ENCODE assay signal across 13 mouse cellular contexts in genomic region chr2:62285847-62286246, GRCm38 (mm10).
DNase-seq lines count a peak whose midpoint lies in the region; ATAC-seq and TF ChIP-seq lines count a peak whose summit lies in the region.
"Had no signal": no experiment of that assay in that cellular context is flagged by ENCODE, and none has a peak within 500 bp of the region (broad histone marks: within the 10 kb centered on the region; RNA-seq: fewer than 3 reads in every experiment).

No protein-coding gene starts in this region.

- H3K4me3 ChIP-seq in heart, postnatal 0 days (ENCODE audit: low read depth, low read length), result no peak overlapping the region
- H3K4me3 ChIP-seq in midbrain, embryonic 14.5 days (replicated peaks; ENCODE audit: low read depth, low read length), result no peak overlapping the region
- H3K4me3 ChIP-seq in midbrain, embryonic 11.5 days (ENCODE audit: low read depth, low read length), result no peak overlapping the region
- H3K4me3 ChIP-seq: embryonic facial prominence, embryonic 12.5 days; forebrain, embryonic 10.5 days; heart, embryonic 10.5 days; limb, embryonic 12.5 days had no signal

- no peaks in the 10 kb centered on the region for H3K36me3 ChIP-seq in heart, postnatal 0 days (replicated peaks; ENCODE audit: control insufficient read depth, insufficient read depth, low read length)
- no peaks in the 10 kb centered on the region for H3K36me3 ChIP-seq in midbrain, embryonic 14.5 days (ENCODE audit: control insufficient read depth, insufficient read depth, low read length)
- no peaks in the 10 kb centered on the region for H3K36me3 ChIP-seq in midbrain, embryonic 11.5 days (ENCODE audit: control insufficient read depth, insufficient read depth, low read length)
- H3K36me3 ChIP-seq in splenic B cell, adult 2 months (ENCODE audit: control insufficient read depth, insufficient read depth, low read length, poor library complexity, severe bottlenecking), result no peaks in the 10 kb centered on the region
- H3K36me3 ChIP-seq: embryonic facial prominence, embryonic 12.5 days; forebrain, embryonic 10.5 days; heart, embryonic 10.5 days; limb, embryonic 12.5 days had no signal

- ATAC-seq in heart, postnatal 0 days (ENCODE audit: insufficient read depth, low read depth), result no peak
- ATAC-seq in midbrain, embryonic 14.5 days (ENCODE audit: low FRiP score, low TSS enrichment), result no peak
- no peak for ATAC-seq in midbrain, embryonic 11.5 days (ENCODE audit: low FRiP score)

- no peaks in the 10 kb centered on the region for H3K27me3 ChIP-seq in heart, postnatal 0 days (ENCODE audit: control insufficient read depth, insufficient read depth, low read length)
- no peaks in the 10 kb centered on the region for H3K27me3 ChIP-seq in midbrain, embryonic 14.5 days (ENCODE audit: control insufficient read depth, insufficient read depth, low read length)
- H3K27me3 ChIP-seq in midbrain, embryonic 11.5 days (ENCODE audit: control insufficient read depth, insufficient read depth, low read length), result no peaks in the 10 kb centered on the region
- no peaks in the 10 kb centered on the region for H3K27me3 ChIP-seq in splenic B cell, adult 2 months (ENCODE audit: control insufficient read depth, insufficient read depth, low read length, poor library complexity, severe bottlenecking)
- H3K27me3 ChIP-seq: embryonic facial prominence, embryonic 12.5 days; limb, embryonic 12.5 days had no signal

- peak; percentile 12 for DNase-seq in heart, postnatal 0 days (ENCODE audit: low spot score)
- no peak for DNase-seq in heart, adult 18-20 months
- DNase-seq in midbrain, embryonic 14.5 days, result peak; percentile 62
- DNase-seq in midbrain, embryonic 11.5 days (ENCODE audit: low spot score, missing footprints), result no peak
- peak; percentile 49 for DNase-seq in NIH3T3 (ENCODE audit: low read depth)
- DNase-seq in splenic B cell, adult 2 months (ENCODE audit: low read depth, low spot score), result peak; percentile 6
- no peak for DNase-seq in right cerebral cortex, adult 2 months (ENCODE audit: low spot score in 2 of 2)
- DNase-seq: cerebellum, adult 11-12 months; lung, adult 18-20 months had no signal

- WGBS in heart, postnatal 0 days, result 0% methylated on average over 2 of the region's 2 CpGs
- WGBS in midbrain, embryonic 14.5 days, result 3% methylated on average over 2 of the region's 2 CpGs
- 1% methylated on average over 2 of the region's 2 CpGs for WGBS in midbrain, embryonic 11.5 days

- no peak overlapping the region for H3K9ac ChIP-seq in heart, postnatal 0 days (replicated peaks; ENCODE audit: low read depth, low read length)
- H3K9ac ChIP-seq in midbrain, embryonic 14.5 days (replicated peaks; ENCODE audit: low read length), result no peak overlapping the region
- H3K9ac ChIP-seq in midbrain, embryonic 11.5 days (ENCODE audit: low read length), result no peak overlapping the region
- H3K9ac ChIP-seq: embryonic facial prominence, embryonic 12.5 days; limb, embryonic 12.5 days had no signal

- TF ChIP-seq CTCF in heart, postnatal 0 days (IDR thresholded peaks at IDR 0.05; ENCODE audit: low read depth), result peak; percentile 34

- no peak overlapping the region for H3K27ac ChIP-seq in heart, postnatal 0 days (ENCODE audit: low read depth)
- H3K27ac ChIP-seq in midbrain, embryonic 14.5 days (replicated peaks; ENCODE audit: low read depth, low read length), result no peak overlapping the region
- no peak overlapping the region for H3K27ac ChIP-seq in midbrain, embryonic 11.5 days (ENCODE audit: low read depth, low read length)
- H3K27ac ChIP-seq: embryonic facial prominence, embryonic 12.5 days; forebrain, embryonic 10.5 days; heart, embryonic 10.5 days; limb, embryonic 12.5 days had no signal

- no peak for TF ChIP-seq EP300 in heart, postnatal 0 days (IDR thresholded peaks at IDR 0.05; ENCODE audit: low read depth)

- no peaks in the 10 kb centered on the region for H3K9me3 ChIP-seq in heart, postnatal 0 days (replicated peaks; ENCODE audit: control insufficient read depth, low read length)
- no peaks in the 10 kb centered on the region for H3K9me3 ChIP-seq in midbrain, embryonic 14.5 days (ENCODE audit: control insufficient read depth, low read length)
- H3K9me3 ChIP-seq in midbrain, embryonic 11.5 days (ENCODE audit: control insufficient read depth, low read length), result no peaks in the 10 kb centered on the region
- H3K9me3 ChIP-seq: embryonic facial prominence, embryonic 12.5 days; forebrain, embryonic 10.5 days; heart, embryonic 10.5 days; limb, embryonic 12.5 days had no signal

- no peak overlapping the region for H3K4me2 ChIP-seq in heart, postnatal 0 days (ENCODE audit: low read depth, low read length)
- H3K4me2 ChIP-seq in midbrain, embryonic 14.5 days (ENCODE audit: low read length), result no peak overlapping the region
- no peak overlapping the region for H3K4me2 ChIP-seq in midbrain, embryonic 11.5 days
- H3K4me2 ChIP-seq: embryonic facial prominence, embryonic 12.5 days; limb, embryonic 12.5 days had no signal

- H3K4me1 ChIP-seq in heart, postnatal 0 days (ENCODE audit: control insufficient read depth, insufficient read depth), result no peaks in the 10 kb centered on the region
- no peaks in the 10 kb centered on the region for H3K4me1 ChIP-seq in midbrain, embryonic 14.5 days (ENCODE audit: control insufficient read depth, insufficient read depth, low read length)
- no peaks in the 10 kb centered on the region for H3K4me1 ChIP-seq in midbrain, embryonic 11.5 days (ENCODE audit: control insufficient read depth, insufficient read depth, low read length)
- H3K4me1 ChIP-seq: embryonic facial prominence, embryonic 12.5 days; forebrain, embryonic 10.5 days; heart, embryonic 10.5 days; limb, embryonic 12.5 days had no signal

Comparison
In these comparisons a context has a peak if more than half of its experiments do, and no peak if none do; other contexts are left out.
1. DNase-seq: peak in heart, postnatal 0 days (single experiment), midbrain, embryonic 14.5 days (single experiment), NIH3T3 (single experiment) and splenic B cell, adult 2 months (single experiment); none in heart, adult 18-20 months (0 of 2), midbrain, embryonic 11.5 days (single experiment) and right cerebral cortex, adult 2 months (0 of 2).